Mouse (Mus musculus): ENCODE data around the gene Nfia.
A peak's percentile ranks its signal among the peaks of the same experiment; 100 is the strongest.

Gene Nfia

DNA sequence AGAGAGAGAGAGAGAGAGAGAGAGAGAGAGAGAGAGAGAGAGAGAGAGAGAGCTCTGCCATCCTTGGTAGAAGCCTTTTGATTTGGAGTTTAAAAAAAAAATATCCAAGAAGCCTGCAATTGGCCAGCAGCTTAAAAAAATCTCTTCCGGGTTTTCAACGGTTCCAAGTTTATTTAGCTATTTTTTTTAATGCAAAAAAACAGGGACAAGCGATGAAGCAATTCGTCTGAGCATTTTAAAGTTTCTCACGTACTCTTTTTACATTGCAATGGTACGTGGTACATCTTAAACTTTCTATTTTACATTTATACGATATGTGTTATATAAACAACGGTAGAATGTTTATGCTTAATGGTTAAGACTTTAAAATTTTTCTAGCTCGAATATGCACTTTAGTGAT lies at the start of gene Nfia:
Gene Nfia (plus strand): TSS at position 94 of the 400 bp plus-strand sequence.
- DNase-seq (ENCODE audit: low spot score) = no peak

DNA sequence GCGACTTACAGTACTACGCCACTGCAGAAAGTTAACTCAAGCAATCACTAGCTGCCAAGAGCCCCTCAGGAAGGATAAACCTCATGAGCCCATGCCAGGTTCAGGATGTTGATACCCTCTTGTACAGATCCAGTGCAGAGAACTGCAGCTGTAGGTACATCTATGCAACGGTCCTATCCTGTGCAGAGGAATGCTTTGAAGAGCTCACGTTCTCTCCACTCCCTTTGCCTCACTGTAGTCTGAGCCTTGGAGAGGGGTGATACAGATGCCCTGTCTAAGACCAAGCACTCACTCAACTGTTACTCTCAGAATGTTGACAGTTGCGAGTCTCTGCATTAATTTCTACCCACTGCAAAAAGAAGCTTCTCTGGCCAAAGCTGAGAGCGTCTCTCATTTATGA lies 49.2 kb upstream of the Nfia start:
- no peak for DNase-seq (ENCODE audit: low spot score)

DNA sequence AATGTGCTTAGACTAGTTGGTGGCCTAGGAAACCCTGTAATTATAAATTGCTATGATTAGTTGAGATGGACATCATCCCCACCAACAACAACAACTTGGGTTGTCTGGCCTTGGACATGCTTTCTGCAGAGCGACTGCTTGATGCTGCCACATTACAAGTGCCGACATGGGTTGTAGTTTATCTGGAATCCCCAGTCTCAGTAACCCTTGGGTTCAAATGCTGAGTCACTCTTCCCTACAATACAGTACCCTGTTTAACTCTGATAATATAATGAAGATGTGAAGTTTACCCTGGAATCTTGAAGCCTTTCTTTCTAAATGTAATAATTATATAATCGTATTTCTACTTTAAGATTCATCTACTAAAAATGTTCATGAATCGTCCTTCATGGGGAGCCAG lies 44.0 kb upstream of the Nfia start:
- DNase-seq (ENCODE audit: low spot score) = no peak

DNA sequence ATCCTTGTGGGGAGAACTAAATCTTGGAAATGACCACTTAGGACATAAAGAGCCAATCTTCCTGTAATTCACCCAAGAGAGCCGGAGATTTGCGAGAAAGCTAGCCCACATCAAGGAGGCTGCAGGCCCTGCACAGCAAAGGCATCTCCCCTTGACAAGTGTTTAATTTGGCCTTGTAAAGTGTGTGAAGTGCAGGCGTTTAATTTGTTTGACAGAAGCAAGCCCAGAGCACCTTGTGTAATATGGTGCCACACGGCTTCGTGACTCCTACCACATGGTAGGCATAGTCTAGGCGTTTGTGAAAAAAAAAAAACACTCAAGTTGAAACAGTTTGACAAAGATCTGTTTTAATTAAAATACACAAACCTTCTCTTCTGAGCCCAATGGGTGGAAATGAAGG lies 42.5 kb upstream of the Nfia start:
- DNase-seq (ENCODE audit: low spot score) = no peak

DNA sequence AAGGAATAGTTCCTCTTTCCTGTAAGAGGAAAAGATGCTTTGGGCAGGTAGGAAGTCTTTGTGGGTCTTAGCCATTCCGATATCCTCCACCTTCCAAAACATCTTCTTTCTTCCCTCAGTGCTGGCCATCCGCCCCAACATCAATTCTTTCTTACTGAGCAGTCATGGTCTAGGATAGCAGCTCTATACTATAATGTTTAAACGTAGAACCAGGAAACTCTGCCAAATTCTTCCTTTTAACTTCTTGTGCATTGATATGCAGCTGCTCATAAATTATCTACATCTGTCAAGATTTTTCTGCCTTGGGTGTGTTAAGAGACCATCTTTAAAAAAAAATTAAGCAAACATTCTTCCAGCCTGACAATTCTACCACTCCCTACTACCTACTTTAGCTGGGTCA lies 42.1 kb upstream of the Nfia start:
- no peak for DNase-seq (ENCODE audit: low spot score)

DNA sequence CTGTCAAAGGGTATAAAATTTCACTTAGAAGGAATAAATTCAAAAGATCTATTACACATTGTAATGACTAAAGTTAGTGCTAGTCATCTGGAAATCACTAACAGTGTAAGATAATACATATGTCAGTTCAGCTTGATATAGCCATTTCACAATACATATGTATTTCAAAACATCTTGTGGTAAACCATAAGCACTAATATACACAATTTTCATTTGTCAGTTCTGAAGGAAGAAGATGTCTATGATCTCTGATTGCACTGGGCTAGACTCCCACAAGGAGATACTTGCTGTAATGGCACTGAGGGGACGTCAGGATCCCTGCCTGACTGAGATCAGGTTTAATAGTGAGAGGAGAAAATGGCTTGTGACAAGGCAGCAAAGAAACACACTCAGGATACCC lies 39.1 kb upstream of the Nfia start:
- no peak for DNase-seq (ENCODE audit: low spot score)

DNA sequence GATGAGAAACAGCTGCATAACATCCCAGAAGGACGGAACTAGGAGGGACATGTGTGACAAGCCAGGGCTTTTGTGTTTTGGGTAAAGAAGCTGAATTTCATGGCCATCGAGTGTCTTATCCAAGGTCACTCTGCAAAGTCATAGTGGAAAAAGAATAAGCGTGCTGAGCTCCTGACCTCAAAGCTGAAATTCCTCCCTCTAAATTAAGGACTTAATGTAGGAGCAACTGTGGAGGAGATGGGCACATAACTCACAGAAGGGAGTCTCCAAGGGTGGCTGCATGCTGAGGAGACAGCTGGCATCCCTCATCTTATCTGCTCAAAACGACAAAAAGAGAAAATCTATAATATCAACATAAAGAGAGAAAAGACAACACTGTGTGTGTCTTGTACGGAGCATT lies 28.6 kb upstream of the Nfia start:
- no peak for DNase-seq (ENCODE audit: low spot score)

DNA sequence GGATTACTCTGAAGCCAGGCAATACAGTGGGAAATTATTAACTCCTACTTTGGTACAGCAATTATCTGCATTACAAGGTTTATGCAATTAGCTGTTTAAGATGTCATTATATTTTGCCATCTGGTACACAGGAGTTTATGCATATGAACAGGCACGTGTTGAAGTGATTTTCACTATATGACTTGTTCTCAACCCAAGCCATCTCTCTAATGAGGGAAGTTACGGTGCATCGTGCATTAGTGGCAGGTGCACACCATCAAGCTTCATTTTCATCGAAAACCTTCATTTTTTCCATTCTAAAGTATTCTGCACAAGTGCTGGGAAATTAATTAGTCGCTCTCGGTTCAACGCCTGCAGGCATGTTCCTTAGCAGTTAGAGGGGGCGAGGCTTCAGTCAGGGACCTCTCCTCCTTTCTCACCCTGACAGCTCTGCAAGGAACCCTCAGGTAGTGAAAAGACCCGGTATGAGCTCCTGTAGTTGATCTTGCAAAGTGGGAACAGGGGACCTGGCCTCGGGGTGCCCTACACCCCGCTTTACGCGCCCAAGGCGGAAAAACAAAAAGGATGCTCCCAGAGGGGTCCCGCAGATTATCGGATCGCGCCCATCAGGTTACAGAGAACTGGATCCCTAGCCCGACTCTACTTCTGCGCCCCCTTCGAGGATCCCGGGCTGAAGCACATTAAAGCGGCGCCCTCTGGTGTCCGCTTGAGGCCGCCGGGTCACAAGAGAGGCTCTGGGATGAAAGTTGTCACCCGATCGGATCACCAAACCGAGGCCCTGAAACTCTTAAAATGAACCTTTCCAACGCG lies 27.0 kb upstream of the Nfia start:
- peak; percentile 63 for DNase-seq (ENCODE audit: low spot score)

DNA sequence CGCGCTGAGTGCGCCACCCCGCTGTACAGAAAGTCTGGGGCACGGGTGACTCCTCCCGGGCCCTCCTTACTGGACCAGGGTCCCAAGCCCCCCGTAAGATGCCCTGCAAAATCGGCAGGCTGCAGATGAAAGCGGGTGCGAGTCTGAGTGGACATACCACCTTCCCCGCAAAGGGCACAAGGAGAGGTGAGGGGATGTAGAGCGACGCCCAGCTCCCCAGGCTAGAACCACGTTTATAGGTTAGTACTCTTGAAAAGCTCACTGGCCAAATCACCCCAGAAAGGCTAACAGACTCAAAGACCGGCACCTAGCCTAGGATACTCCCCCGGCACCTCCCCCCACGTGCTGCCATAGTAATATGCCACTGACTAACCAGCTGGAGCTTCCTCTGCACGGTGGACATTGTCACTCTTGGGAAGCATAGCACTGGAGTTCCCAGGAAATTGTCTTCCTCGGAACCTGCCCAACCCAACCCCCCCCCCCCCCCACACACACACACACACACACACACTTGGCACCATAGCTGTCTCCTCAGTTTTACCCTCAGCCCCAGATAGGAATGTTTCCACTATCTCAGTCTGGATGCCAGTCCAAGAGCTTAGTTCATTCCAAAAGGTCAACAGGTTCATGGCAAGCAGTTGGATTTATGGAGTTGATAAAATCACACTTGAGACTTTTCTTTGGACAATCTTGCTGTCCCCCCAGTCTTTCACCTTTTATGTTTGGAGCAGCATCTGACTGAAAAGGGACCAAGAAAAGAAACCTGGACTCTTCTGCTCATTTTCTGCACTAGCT lies 26.2 kb upstream of the Nfia start:
- no peak for DNase-seq (ENCODE audit: low spot score)

DNA sequence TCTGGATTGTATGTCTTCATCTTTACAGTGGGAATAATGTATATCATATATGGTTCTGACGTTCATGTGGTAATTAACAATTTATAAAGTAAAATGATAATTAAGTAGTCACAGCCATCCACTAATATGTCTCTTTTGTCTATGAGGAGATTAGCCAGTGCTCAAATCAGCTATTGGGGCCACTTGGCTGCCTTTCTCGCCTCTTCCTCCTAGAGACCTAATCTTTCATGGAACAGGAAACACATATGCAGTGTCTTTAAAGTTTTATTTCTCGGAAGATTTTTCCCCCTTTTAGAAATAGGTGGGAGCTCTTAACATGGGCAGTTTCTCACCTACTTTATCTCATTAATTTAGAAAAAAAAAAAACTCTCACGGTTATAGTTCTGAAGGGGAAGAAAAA lies 22.1 kb upstream of the Nfia start:
- no peak for DNase-seq (ENCODE audit: low spot score)

DNA sequence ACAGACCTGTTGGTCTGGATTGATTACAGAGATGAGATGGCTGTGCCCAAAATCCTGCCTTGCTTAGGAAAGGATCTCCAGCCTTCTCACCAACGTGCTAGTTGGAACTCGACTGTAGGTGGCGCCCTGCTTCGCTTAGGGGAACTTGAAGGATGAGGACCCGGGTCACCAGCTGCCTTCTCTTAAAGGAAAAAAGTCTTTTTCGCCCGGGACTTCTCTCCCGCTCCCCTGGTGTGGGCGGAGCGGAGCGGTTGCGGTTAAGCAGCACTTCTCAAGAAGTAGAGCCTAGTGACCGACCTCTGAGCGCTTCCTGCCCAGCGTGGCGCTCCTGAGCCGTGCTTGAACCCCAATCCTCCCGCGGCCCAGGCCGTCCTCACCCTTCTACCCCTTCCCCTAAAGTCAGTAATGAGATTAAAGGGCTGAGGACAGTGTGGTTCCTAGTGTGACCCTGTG lies 21.5 kb upstream of the Nfia start:
- peak; percentile 95 for DNase-seq (ENCODE audit: low spot score)

DNA sequence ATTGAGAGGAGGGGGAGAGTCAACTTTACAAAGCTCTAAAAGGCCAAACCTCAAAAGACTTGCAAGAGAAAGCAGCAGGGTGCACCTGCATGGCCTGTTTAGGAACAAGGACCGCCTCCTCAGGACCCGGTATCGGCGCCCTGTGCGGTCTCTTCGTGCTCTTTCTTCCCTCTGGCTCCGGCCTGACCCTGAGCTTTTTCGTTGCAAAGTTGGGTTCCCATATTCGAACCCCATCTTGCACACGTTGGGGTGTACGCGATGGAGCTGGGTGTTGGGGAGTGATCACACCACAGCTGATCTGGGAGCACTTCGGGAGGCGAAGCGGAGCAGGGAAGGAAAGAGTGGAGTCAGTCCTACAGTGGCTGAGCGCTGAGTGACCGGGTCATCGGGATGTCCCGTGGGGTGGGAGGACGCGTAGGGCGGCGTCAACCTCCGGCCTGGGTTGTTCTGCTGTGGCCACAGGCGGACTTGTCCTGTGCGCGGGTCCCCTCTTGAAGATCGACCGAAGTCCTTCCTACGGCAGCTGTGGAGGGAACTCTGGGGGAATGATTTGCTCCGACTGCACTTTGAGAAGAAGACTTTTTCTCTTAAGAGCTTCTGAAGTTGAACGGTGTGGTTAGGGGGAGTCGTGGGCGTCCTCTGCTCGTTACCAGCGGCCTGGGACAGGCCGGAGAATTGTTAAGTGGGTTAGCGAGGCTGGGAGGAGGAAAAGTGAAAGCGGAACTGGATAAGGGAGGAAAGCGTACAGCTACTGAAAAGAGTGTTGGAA lies 20.9 kb upstream of the Nfia start:
- peak; percentile 81 for DNase-seq (ENCODE audit: low spot score)

DNA sequence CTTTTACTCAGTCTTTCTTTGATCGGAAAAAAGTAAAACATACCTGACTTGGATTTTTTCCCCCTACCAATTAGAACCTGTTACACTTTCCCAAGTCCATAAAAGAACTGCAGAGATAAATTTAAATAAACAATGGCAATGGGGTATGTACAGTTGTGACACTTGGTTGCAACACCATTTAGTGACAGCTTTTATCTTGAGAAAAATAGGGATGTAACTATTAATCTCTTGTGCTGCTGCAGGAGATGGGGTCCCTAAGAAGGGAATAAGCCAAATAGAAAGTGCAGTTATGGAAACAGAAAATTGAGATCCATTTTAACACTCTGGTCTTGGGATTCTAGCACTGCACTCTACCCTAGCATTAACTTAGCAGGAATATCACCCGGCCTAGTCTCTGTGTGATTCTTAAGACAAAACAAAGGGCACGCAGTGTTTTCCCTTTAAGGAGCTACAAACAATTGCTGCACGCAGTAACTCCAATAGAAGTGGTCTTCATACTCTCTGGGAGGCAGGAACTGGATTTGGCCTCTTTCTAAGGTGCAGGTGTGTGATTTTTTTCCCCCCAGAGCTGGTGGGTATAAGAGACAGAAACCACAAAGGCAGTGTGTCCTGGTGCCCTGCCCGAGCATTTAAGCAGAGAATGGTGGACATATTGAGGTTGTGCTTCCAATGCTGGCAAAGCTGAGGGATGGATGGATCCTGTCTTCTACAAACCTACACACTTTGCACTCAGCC lies 20.1 kb upstream of the Nfia start:
- no peak for DNase-seq (ENCODE audit: low spot score)

DNA sequence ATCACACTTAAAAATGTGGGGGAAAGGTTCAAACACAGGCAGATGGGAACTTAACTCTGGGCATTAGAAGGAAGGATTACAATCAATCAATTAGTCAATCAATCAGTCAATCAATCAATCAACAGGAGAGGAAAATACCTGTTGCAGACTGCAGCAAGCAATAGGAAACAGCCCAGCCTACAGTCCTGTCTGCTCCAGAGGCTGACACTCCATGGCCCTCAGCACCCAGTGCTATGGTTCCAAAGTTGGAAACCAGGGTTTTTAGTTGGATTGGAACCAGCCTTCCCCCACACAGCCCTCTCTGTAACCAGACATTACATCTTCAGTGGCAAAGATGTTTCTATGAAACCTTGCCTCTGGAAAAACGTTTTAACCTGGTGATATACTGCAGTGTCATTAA lies 19.0 kb upstream of the Nfia start:
- DNase-seq (ENCODE audit: low spot score) = no peak

DNA sequence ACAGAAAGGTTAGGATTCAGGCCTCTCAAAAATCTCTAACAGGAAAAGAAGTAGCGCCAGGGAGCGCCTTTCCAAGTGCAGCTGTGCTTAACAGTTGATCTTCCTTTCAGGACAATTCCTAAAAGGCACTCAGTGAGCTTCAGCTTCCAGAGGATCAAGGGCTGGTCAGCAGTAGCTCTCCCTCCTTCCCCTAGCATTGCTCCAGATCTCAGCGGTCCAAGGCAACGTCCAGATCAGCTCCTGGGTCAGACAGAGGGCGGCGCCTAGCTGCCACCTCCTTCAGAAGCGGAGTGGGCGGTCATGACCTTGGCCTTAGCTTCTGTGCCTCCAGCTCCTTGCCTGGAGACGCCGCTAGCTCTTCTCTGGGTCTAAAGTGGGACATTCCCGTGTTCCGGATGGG lies 18.3 kb upstream of the Nfia start:
- DNase-seq (ENCODE audit: low spot score) = peak; percentile 67

DNA sequence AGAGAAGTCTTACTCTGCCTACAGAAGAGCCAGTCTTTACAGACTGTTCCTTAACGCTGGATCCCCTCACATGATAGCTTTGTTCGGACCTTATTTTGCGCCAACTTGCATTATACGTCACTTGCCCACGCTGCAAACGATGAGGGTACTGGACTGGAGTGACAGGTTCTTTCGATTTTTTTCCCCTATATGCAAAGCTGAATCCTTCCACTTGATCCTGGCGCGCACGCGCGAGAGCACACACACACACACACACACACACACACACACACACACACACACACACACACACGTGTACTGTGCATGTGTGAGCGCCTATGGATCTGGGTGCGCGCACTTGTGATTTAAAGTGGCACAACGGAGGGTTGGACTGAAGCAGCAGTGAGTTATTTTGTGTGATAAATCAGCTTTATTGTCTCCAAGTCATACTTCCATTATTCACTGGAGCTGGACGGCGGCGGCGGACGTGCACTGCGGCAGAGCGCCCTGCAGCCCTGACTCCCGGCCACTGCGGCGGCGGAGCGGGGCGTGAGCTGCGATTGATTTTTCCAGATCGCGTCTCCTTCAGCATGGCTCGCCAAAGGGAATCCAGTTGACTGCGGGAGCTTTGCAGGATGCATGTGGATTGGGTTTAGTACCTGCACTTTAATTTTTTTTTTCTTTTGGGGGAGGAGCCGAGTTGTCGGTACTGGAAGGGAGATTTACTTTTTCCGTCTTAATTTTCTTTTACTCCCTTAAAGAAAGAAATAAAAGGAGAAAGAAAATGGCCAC lies 15.1 kb upstream of the Nfia start:
- DNase-seq (ENCODE audit: low spot score) = peak; percentile 65

DNA sequence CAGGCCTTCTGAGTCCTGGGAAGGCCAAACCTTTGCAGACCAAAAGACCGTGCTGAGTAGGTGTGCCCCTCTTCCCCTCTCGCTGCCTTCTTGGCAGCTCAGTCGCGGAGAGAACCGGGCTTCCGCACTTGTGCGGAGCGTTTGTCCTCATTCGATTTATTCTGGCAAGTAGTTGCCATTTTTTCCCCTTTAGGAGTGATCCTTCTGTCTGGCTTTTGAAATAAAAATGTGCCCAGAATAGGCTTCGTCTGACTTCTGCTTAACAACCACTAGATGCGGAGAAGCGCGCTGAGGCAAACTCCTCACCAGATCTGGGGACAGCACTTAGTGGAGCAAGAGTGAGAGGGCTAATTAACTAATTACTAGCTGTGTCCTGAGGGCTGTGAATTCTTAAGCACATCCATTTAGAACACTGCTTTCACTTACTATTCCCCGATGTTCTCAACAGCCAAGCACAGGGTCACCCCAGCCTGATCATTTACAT lies 14.5 kb upstream of the Nfia start:
- no peak for DNase-seq (ENCODE audit: low spot score)

DNA sequence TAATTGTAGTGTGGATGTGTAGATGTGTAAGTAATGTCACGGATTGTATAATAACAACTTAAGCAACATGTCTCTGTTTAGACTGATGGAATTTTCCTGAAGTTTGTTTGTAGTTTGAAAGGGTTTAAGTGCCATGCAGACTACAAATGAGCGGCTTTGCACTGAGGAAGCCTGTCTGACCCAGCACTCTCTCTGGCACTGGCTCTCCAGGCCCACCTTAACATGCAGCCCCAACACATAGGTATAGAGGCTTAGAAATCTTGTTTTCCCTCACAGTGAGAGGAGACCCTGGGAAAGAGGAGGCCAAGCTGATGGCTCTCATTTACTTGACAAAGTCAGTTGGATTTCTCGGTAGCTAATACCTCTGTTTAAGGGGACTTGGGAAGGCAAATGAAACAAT lies 13.9 kb upstream of the Nfia start:
- no peak for DNase-seq (ENCODE audit: low spot score)

DNA sequence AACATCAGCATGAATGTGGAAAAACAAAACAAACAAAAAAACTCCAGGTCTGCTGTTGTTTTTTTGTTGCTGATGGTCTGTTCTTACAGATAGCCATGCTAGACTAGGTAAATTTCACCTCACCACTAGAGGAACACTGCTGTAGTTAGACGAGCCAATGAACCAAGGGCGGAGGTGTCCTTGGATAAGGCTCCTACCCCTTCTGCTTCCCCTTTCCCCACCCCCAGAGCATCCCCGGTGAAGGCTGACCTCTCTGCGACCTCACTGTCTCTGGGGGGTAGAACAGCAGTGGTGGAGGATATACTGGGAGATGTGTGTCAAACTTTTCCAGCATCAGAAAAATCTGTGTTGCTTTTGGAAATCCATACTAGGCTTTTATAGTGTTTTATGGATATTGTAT lies 7.9 kb upstream of the Nfia start:
- no peak for DNase-seq (ENCODE audit: low spot score)

DNA sequence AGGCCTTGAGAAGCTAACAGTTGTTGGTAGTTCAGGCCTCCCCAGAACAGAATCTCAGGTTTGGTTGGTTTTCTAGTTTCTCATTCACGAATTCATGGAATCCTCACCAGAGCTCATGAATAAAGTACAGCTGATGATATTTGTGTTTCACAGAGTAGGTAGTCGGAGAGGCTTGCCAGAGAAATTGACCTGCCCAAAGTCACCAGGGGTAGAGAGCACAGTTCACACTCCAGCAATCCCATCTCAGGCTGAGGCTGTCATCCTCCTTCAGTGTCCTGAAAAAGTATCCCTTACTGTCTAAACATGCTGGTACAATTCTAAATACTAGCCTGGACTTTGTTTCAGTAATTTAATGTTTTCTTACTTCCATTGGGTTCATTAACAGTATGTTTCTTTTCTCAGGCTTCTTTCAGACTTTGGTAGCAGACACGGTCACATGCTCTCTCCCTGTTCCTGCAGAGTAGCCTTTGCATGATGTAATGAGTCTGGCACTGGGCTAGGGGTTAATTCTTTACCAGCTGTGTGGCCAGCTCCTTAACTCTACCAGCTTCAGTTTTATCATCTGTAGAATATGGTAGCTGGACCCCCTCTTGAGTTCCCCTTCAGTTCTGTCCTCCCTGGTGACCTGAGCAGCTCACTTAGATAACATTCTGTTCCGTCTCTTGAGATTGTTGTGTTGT lies 7.1 kb upstream of the Nfia start:
- DNase-seq (ENCODE audit: low spot score) = no peak

DNA sequence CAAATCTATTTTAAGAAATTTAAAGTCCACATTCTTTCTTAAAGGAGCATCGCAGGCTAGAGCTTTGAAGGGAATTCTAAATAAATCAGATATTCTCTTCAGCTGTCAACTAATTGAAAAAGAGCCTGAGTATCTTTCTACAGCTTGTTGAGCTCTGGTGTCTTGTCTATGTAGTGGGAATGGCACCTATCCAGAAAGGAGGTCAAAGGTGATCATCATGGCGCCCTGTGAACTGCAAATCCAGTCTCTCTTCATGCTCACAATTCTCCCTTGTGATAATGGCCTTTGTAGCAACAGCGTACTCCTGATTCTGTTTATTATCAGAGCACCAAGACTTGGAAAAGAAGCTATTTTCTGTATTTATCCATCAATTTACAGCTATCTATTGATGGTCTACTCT lies 6.4 kb upstream of the Nfia start:
- DNase-seq (ENCODE audit: low spot score) = no peak
